Comparison of ENCODE assay signal across 8 mouse cellular contexts in genomic region chr2:181213021-181213445, GRCm38 (mm10). TPM values are rescaled to one million over a fixed set of nuclear protein-coding genes. Genes with fewer than 3 reads are reported as not detected.
DNase-seq lines count a peak whose midpoint lies in the region; ATAC-seq and TF ChIP-seq lines count a peak whose summit lies in the region.

Srms (minus strand) TSS chr2:181213185.

- no peak for ATAC-seq in heart, embryonic 13.5 days (ENCODE audit: extremely low read depth, insufficient number of reproducible peaks, low FRiP score, low TSS enrichment)
- ATAC-seq in kidney, embryonic 15.5 days (replicated peaks; ENCODE audit: low FRiP score): peak; percentile 76

- no peaks in the 10 kb centered on the region for H3K36me3 ChIP-seq in E14TG2a.4 (ENCODE audit: insufficient read depth, low read length)
- no peaks in the 10 kb centered on the region for H3K36me3 ChIP-seq in heart, embryonic 13.5 days
- H3K36me3 ChIP-seq in kidney, embryonic 15.5 days: no peaks in the 10 kb centered on the region

- peak within 1 kb of the TSS; percentile 70 for H3K4me3 ChIP-seq in E14TG2a.4 (replicated peaks; ENCODE audit: low read length)
- H3K4me3 ChIP-seq in cortical plate, adult 2 months (ENCODE audit: insufficient read depth, low read length): peak within 1 kb of the TSS; percentile 22
- peak within 1 kb of the TSS; percentile 45 for H3K4me3 ChIP-seq in heart, embryonic 13.5 days
- H3K4me3 ChIP-seq in kidney, embryonic 15.5 days (replicated peaks): peak within 1 kb of the TSS; percentile 39

- no peaks in the 10 kb centered on the region for H3K9me3 ChIP-seq in E14TG2a.4 (ENCODE audit: low read length)
- no peaks in the 10 kb centered on the region for H3K9me3 ChIP-seq in heart, embryonic 13.5 days
- H3K9me3 ChIP-seq in kidney, embryonic 15.5 days (replicated peaks): no peaks in the 10 kb centered on the region

- 1% methylated on average over 17 of the region's 17 CpGs for WGBS in heart, embryonic 13.5 days
- 2% methylated on average over 17 of the region's 17 CpGs for WGBS in kidney, embryonic 15.5 days

- no peak for TF ChIP-seq CTCF in E14TG2a.4 (conservative IDR thresholded peaks at IDR 0.05; ENCODE audit: low read length)
- no peak for TF ChIP-seq CTCF in cortical plate, adult 2 months (IDR thresholded peaks at IDR 0.05; ENCODE audit: extremely low read depth, insufficient read depth, low read length)

- H3K9ac ChIP-seq in heart, embryonic 13.5 days: peak within 1 kb of the TSS; percentile 42
- H3K9ac ChIP-seq in kidney, embryonic 15.5 days: no peak within 1 kb of the TSS

- H3K4me1 ChIP-seq in E14TG2a.4 (replicated peaks; ENCODE audit: low read depth, low read length): peaks cover 31% of the 10 kb centered on the region
- no peaks in the 10 kb centered on the region for H3K4me1 ChIP-seq in cortical plate, adult 2 months (ENCODE audit: control insufficient read depth, insufficient read depth, low read length)
- H3K4me1 ChIP-seq in heart, embryonic 13.5 days: peaks cover 18% of the 10 kb centered on the region
- peaks cover 14% of the 10 kb centered on the region for H3K4me1 ChIP-seq in kidney, embryonic 15.5 days

- H3K27ac ChIP-seq in cortical plate, adult 2 months (ENCODE audit: insufficient read depth, low read length): no peak within 1 kb of the TSS
- no peak within 1 kb of the TSS for H3K27ac ChIP-seq in heart, embryonic 13.5 days (replicated peaks)
- no peak within 1 kb of the TSS for H3K27ac ChIP-seq in kidney, embryonic 15.5 days

- peak within 1 kb of the TSS; percentile 69 for H3K4me2 ChIP-seq in heart, embryonic 13.5 days
- H3K4me2 ChIP-seq in kidney, embryonic 15.5 days: peak within 1 kb of the TSS; percentile 61

- H3K27me3 ChIP-seq in E14TG2a.4 (ENCODE audit: insufficient read depth, low read length): peaks cover 69% of the 10 kb centered on the region
- H3K27me3 ChIP-seq in heart, embryonic 13.5 days (replicated peaks): peaks cover 76% of the 10 kb centered on the region
- peaks cover 46% of the 10 kb centered on the region for H3K27me3 ChIP-seq in kidney, embryonic 15.5 days

- TF ChIP-seq POLR2A in cortical plate, adult 2 months (IDR thresholded peaks at IDR 0.05; ENCODE audit: extremely low read depth, insufficient read depth, low read length): no peak

- peak; percentile 79 for DNase-seq in lung, postnatal 10 days
- peak; percentile 56 for DNase-seq in retina, postnatal 1 day
- no peak for DNase-seq in gastrocnemius, adult 18-20 months (ENCODE audit: low spot score)
- DNase-seq in urinary bladder, adult 2 months (ENCODE audit: low spot score): no peak

RNA-seq across cellular contexts. Expression of gene Srms, which starts in this region (rescaled TPM):
- polyA plus RNA-seq in cortical plate, adult 2 months (2012; rRNA removed): 0.50 and 0.53 TPM in 2 replicates
- 0.11 TPM in 1 of 2 replicates, not detected in the other for polyA plus RNA-seq in heart, embryonic 13.5 days (2015; fragmentation: Nextera tagmentation; extraction: Ambion mirVana)
- 0.24 and 0.45 TPM in 2 replicates for polyA plus RNA-seq in kidney, embryonic 15.5 days (2015; fragmentation: Nextera tagmentation; extraction: Ambion mirVana)
- under 1 TPM; 0.19 to 0.21 TPM for total RNA-seq in gastrocnemius, adult 18-20 months (2021)
- polyA plus RNA-seq in urinary bladder, adult 2 months (2012; rRNA removed): 0.49 and 0.51 TPM in 2 replicates

Comparison
In these comparisons a context has a peak if more than half of its experiments do, and no peak if none do; other contexts are left out.
1. Peak in ATAC-seq, H3K4me3 ChIP-seq and H3K4me2 ChIP-seq in kidney, embryonic 15.5 days; RNA of the gene not detected or under 1 TPM.
2. DNase-seq: peak in lung, postnatal 10 days (single experiment) and retina, postnatal 1 day (single experiment); none in gastrocnemius, adult 18-20 months (single experiment) and urinary bladder, adult 2 months (single experiment).
3. Peak in every context shown above with its lines, with median percentiles within 50 percentile points of each other: H3K4me3 ChIP-seq.